Mouse (Mus musculus) MEL (cell line): ENCODE measurements around the gene Pla2g4b. TPM values are rescaled to one million over a fixed set of nuclear protein-coding genes. Genes with fewer than 3 reads are reported as not detected.
A peak's percentile ranks its signal among the peaks of the same experiment; 100 is the strongest.

Source experiments
- DNase-seq: peaks from one replicate; pipeline ENCODE4 v3.0.0; 2011; ENCODE audit warnings: low read depth, low spot score
- H3K27ac ChIP-seq: 2 replicates; pipeline ENCODE4 v1.5.1; 2012; ENCODE audit warnings: low read depth, mild to moderate bottlenecking, control low read depth, low read length, moderate library complexity; ENCODE audit not compliant: control insufficient read depth
- H3K27me3 ChIP-seq, 2 experiments: fragments of 150-350 bp in 1 of 2; sonication (generic) in 1 of 2; 2 replicates each; pipeline ENCODE4 v1.6.1; 2012; ENCODE audit warnings: low read length in 2 of 2, mild to moderate bottlenecking in 2 of 2, improper control_type of control experiment in 1 of 2, moderate library complexity in 1 of 2; ENCODE audit not compliant: insufficient read depth in 2 of 2, control insufficient read depth in 1 of 2
- H3K36me3 ChIP-seq, 2 experiments: 2 replicates each; pipeline ENCODE4 v1.6.1; 2012 to 2014; ENCODE audit warnings: low read length in 2 of 2, improper control_type of control experiment in 1 of 2, inconsistent platforms in 1 of 2, mild to moderate bottlenecking in 1 of 2; ENCODE audit not compliant: insufficient read depth in 2 of 2, control insufficient read depth in 1 of 2
- H3K4me1 ChIP-seq, 2 experiments: fragments of 150-350 bp in 1 of 2; sonication (generic) in 1 of 2; 2 replicates each; pipeline ENCODE4 v1.6.1; 2012; ENCODE audit warnings: low read length in 2 of 2, improper control_type of control experiment in 1 of 2, mild to moderate bottlenecking in 1 of 2; ENCODE audit not compliant: insufficient read depth in 2 of 2, control insufficient read depth in 1 of 2
- H3K4me3 ChIP-seq, 2 experiments: fragments of 150-350 bp in 1 of 2; sonication (generic) in 1 of 2; 2 replicates each; pipeline ENCODE4 v1.5.1; 2012; ENCODE audit warnings: low read depth in 2 of 2, low read length in 2 of 2, mild to moderate bottlenecking in 2 of 2, moderate library complexity in 2 of 2, control low read depth in 1 of 2, improper control_type of control experiment in 1 of 2; ENCODE audit not compliant: control insufficient read depth in 1 of 2, insufficient read depth in 1 of 2
- H3K79me2 ChIP-seq: 2 replicates; pipeline ENCODE4 v1.6.1; 2012; ENCODE audit warnings: mild to moderate bottlenecking, low read length, moderate library complexity; ENCODE audit not compliant: control insufficient read depth, poor library complexity, insufficient read depth
- H3K9ac ChIP-seq: 2 replicates; pipeline ENCODE4 v1.6.1; 2012; ENCODE audit warnings: low read depth, mild to moderate bottlenecking, control low read depth, low read length, moderate library complexity; ENCODE audit not compliant: control insufficient read depth, poor library complexity, severe bottlenecking
- H3K9me3 ChIP-seq: fragments of 150-350 bp; sonication (generic); replicated peaks from 2 replicates; pipeline ENCODE4 v1.6.1; 2012; ENCODE audit warnings: mild to moderate bottlenecking, low read length, improper control_type of control experiment, moderate library complexity; ENCODE audit not compliant: insufficient read depth
- CHD2 ChIP-seq: IDR thresholded peaks from 2 replicates; pipeline ENCODE4 v1.6.1; 2011; ENCODE audit warnings: low read length, improper control_type of control experiment
- CTCF ChIP-seq, 3 experiments: IDR thresholded peaks in 2 of 3; conservative IDR thresholded peaks in 1 of 3; 2 replicates each; pipeline ENCODE4 v1.5.1; 2011 to 2012; ENCODE audit warnings: low read length in 3 of 3, low read depth in 2 of 3, mild to moderate bottlenecking in 2 of 3, improper control_type of control experiment in 1 of 3, inconsistent platforms in 1 of 3, mixed read lengths in 1 of 3, moderate library complexity in 1 of 3; ENCODE audit not compliant: control insufficient read depth in 1 of 3, insufficient read depth in 1 of 3, poor library complexity in 1 of 3, severe bottlenecking in 1 of 3
- E2F4 ChIP-seq: IDR thresholded peaks from 2 replicates; pipeline ENCODE4 v1.6.1; 2011; ENCODE audit warnings: low read depth, low read length, improper control_type of control experiment, borderline replicate concordance
- ELF1 ChIP-seq: IDR thresholded peaks from 2 replicates; pipeline ENCODE4 v1.6.1; 2014; ENCODE audit warnings: low read depth, mild to moderate bottlenecking, inconsistent platforms, low read length, improper control_type of control experiment, moderate library complexity
- EP300 ChIP-seq, 2 experiments: IDR thresholded peaks; 2 replicates each; pipeline ENCODE4 v1.6.1; 2011; ENCODE audit warnings: improper control_type of control experiment in 2 of 2, low read length in 2 of 2, low read depth in 1 of 2, mild to moderate bottlenecking in 1 of 2
- ETS1 ChIP-seq: IDR thresholded peaks from 2 replicates; pipeline ENCODE4 v1.6.1; 2012; ENCODE audit warnings: low read depth, mild to moderate bottlenecking, inconsistent platforms, low read length, improper control_type of control experiment, moderate library complexity
- GABPA ChIP-seq: IDR thresholded peaks from 2 replicates; pipeline ENCODE4 v1.6.1; 2012; ENCODE audit warnings: low read depth, mild to moderate bottlenecking, inconsistent platforms, low read length, improper control_type of control experiment, moderate library complexity
- HCFC1 ChIP-seq: IDR thresholded peaks from 2 replicates; pipeline ENCODE4 v1.6.1; 2012; ENCODE audit warnings: low read depth, mild to moderate bottlenecking, inconsistent platforms, low read length, improper control_type of control experiment, moderate library complexity
- KAT2A ChIP-seq: conservative IDR thresholded peaks from 2 replicates; pipeline ENCODE4 v1.6.1; 2012; ENCODE audit warnings: low read depth, low read length, improper control_type of control experiment, inconsistent platforms
- MAFK ChIP-seq: IDR thresholded peaks from 2 replicates; pipeline ENCODE4 v1.6.1; 2011; ENCODE audit warnings: low read depth, mild to moderate bottlenecking, low read length, improper control_type of control experiment, borderline replicate concordance
- MAX ChIP-seq: IDR thresholded peaks from 2 replicates; pipeline ENCODE4 v1.6.1; 2011; ENCODE audit warnings: low read length, improper control_type of control experiment
- MAZ ChIP-seq: IDR thresholded peaks from 2 replicates; pipeline ENCODE4 v1.6.1; 2012; ENCODE audit warnings: low read depth, mild to moderate bottlenecking, inconsistent platforms, low read length, improper control_type of control experiment
- MXI1 ChIP-seq: IDR thresholded peaks from 2 replicates; pipeline ENCODE4 v1.6.1; 2011; ENCODE audit warnings: mild to moderate bottlenecking, low read depth, low read length, improper control_type of control experiment
- MYB ChIP-seq: IDR thresholded peaks from 2 replicates; pipeline ENCODE4 v1.6.1; 2011; ENCODE audit warnings: mild to moderate bottlenecking, low read depth, low read length, improper control_type of control experiment
- MYC ChIP-seq: IDR thresholded peaks from 2 replicates; pipeline ENCODE4 v1.6.1; 2011; ENCODE audit warnings: low read depth, mild to moderate bottlenecking, low read length, improper control_type of control experiment, moderate library complexity
- NELFE ChIP-seq: IDR thresholded peaks from 2 replicates; pipeline ENCODE4 v1.6.1; 2011; ENCODE audit warnings: low read depth, low read length, improper control_type of control experiment
- NRF1 ChIP-seq: IDR thresholded peaks from 2 replicates; pipeline ENCODE4 v1.6.1; 2014; ENCODE audit warnings: low read depth, mild to moderate bottlenecking, inconsistent platforms, low read length, improper control_type of control experiment, moderate library complexity; ENCODE audit not compliant: poor library complexity, insufficient read depth, severe bottlenecking
- POLR2AphosphoS5 ChIP-seq: IDR thresholded peaks from 2 replicates; pipeline ENCODE4 v1.6.1; 2012; ENCODE audit warnings: low read depth, borderline replicate concordance, mild to moderate bottlenecking, inconsistent platforms, low read length, moderate library complexity, mixed read lengths
- RAD21 ChIP-seq: IDR thresholded peaks from 2 replicates; pipeline ENCODE4 v1.6.1; 2011; ENCODE audit warnings: mild to moderate bottlenecking, low read depth, low read length, improper control_type of control experiment
- SIN3A ChIP-seq: IDR thresholded peaks from 2 replicates; pipeline ENCODE4 v1.6.1; 2012; ENCODE audit warnings: low read length, improper control_type of control experiment, inconsistent platforms
- SMC3 ChIP-seq: IDR thresholded peaks from 2 replicates; pipeline ENCODE4 v1.6.1; 2011; ENCODE audit warnings: low read depth, low read length, improper control_type of control experiment
- TBP ChIP-seq: IDR thresholded peaks from 2 replicates; pipeline ENCODE4 v1.8.0; 2011; ENCODE audit warnings: low read depth, low read length, improper control_type of control experiment
- TCF12 ChIP-seq: IDR thresholded peaks from 2 replicates; pipeline ENCODE4 v1.6.1; 2014; ENCODE audit warnings: low read depth, mild to moderate bottlenecking, inconsistent platforms, low read length, improper control_type of control experiment, moderate library complexity
- UBTF ChIP-seq: IDR thresholded peaks from 2 replicates; pipeline ENCODE4 v1.6.1; 2012; ENCODE audit warnings: low read depth, mild to moderate bottlenecking, inconsistent platforms, low read length, improper control_type of control experiment, moderate library complexity, borderline replicate concordance; ENCODE audit not compliant: insufficient read depth
- USF1 ChIP-seq: IDR thresholded peaks from 2 replicates; pipeline ENCODE4 v1.6.1; 2014; ENCODE audit warnings: low read depth, mild to moderate bottlenecking, inconsistent platforms, low read length, improper control_type of control experiment, moderate library complexity
- USF2 ChIP-seq, 2 experiments: IDR thresholded peaks; 2 replicates each; pipeline ENCODE4 v1.6.1; 2011 to 2012; ENCODE audit warnings: improper control_type of control experiment in 2 of 2, low read length in 2 of 2, borderline replicate concordance in 1 of 2, inconsistent platforms in 1 of 2, low read depth in 1 of 2, mild to moderate bottlenecking in 1 of 2; ENCODE audit not compliant: insufficient read depth in 1 of 2
- ZC3H11A ChIP-seq: IDR thresholded peaks from 2 replicates; pipeline ENCODE4 v1.6.1; 2012; ENCODE audit warnings: low read depth, mild to moderate bottlenecking, inconsistent platforms, low read length, improper control_type of control experiment
- ZNF384 ChIP-seq: IDR thresholded peaks from 2 replicates; pipeline ENCODE4 v1.6.1; 2012; ENCODE audit warnings: low read depth, mild to moderate bottlenecking, inconsistent platforms, low read length, improper control_type of control experiment
- polyA plus RNA-seq, 2 experiments: library from polyadenylated mRNA; stranded (reverse) in 1 of 2; unstranded in 1 of 2; fragments of >175 nt in 1 of 2; fragments of >200 nt in 1 of 2; gene quantifications; 2 replicates each; pipeline versions ENCODE4 v1.2.1 to v1.2.4; 2012; ENCODE audit warnings: low replicate concordance in 2 of 2, low read depth in 1 of 2; ENCODE audit not compliant: insufficient read length in 2 of 2, insufficient read depth in 1 of 2, missing spikeins in 1 of 2
- total RNA-seq: library from RNA; depleted of rRNA; stranded (reverse); fragments of 300-350 nt; gene quantifications from 2 replicates; pipeline ENCODE4 v1.2.3, GENCODE M21; 2012

Pla2g4b gene
- total and polyA plus RNA-seq, 3 experiments, result 0.32 to 0.54 TPM; not detected in 1

GRCm38 (mm10) chr2:120082416-120082815, 49.2 kb downstream of the Pla2g4b start (continued):
- peak; percentile 59 for TF ChIP-seq RAD21
- TF ChIP-seq CHD2, result no peak
- no peak for TF ChIP-seq E2F4
- TF ChIP-seq USF2 (IDR thresholded peaks at IDR 0.05; ENCODE audit: borderline replicate concordance in 1 of 2, insufficient read depth in 1 of 2, low read depth in 1 of 2, low read length in 2 of 2), result no peak
- no peak for TF ChIP-seq USF1
- no peak for TF ChIP-seq EP300 (IDR thresholded peaks at IDR 0.05; ENCODE audit: low read depth in 1 of 2, low read length in 2 of 2)
- no peak for TF ChIP-seq MAZ

GRCm38 (mm10) chr2:120084593-120085361, 51.6 kb downstream of the Pla2g4b start:
- Histone ChIP-seq H3K4me3 (peak overlapping the region in 1 of 2 experiments; percentile 15; a peak in 2 of 4 replicates), H3K9ac (peak overlapping the region; percentile 21; the same call in 1 of the 2 replicates), H3K27me3 (no peaks in the 10 kb centered on the region), H3K79me2 (no peaks in the 10 kb centered on the region), H3K4me1 (0 out of 4 replicates have a peak, but pooled peaks cover 0 to 3% of the 10 kb centered on the region in 2 experiments), H3K27ac (no peak overlapping the region), H3K9me3 (no peaks in the 10 kb centered on the region), H3K36me3 (no peaks in the 10 kb centered on the region)
- no peak for TF ChIP-seq POLR2AphosphoS5
- TF ChIP-seq TBP, result no peak
- no peak for TF ChIP-seq NRF1
- no peak for TF ChIP-seq ELF1
- no peak for TF ChIP-seq MYB
- no peak for TF ChIP-seq EP300 (IDR thresholded peaks at IDR 0.05; ENCODE audit: low read depth in 1 of 2, low read length in 2 of 2)
- no peak for TF ChIP-seq UBTF
- TF ChIP-seq MAZ, result no peak
- TF ChIP-seq CTCF (IDR thresholded peaks at IDR 0.05 in 2 of 3, conservative IDR thresholded peaks at IDR 0.05 in 1 of 3; ENCODE audit: control insufficient read depth in 1 of 3, insufficient read depth in 1 of 3, low read depth in 2 of 3, low read length in 3 of 3, poor library complexity in 1 of 3, severe bottlenecking in 1 of 3), result peak in 2 of 3 experiments; percentile 34 to 49; a peak in 4 of 6 replicates
- no peak for TF ChIP-seq TCF12
- TF ChIP-seq ETS1, result no peak
- TF ChIP-seq ZNF384, result no peak
- TF ChIP-seq USF1, result no peak
- no peak for TF ChIP-seq HCFC1
- no peak for TF ChIP-seq MAX
- TF ChIP-seq MXI1, result no peak
- no peak for TF ChIP-seq SIN3A
- peak; percentile 33 for TF ChIP-seq ZC3H11A
- TF ChIP-seq SMC3, result peak; percentile 34
- no peak for TF ChIP-seq NELFE
- no peak for TF ChIP-seq MYC
- TF ChIP-seq GABPA, result no peak
- TF ChIP-seq MAFK, result no peak
- no peak for TF ChIP-seq E2F4
- TF ChIP-seq KAT2A, result no peak
- peak; percentile 52 for TF ChIP-seq RAD21
- peak; percentile 33 for DNase-seq
